Mouse (Mus musculus) right cerebral cortex, postnatal 25 days (tissue): ENCODE results near the gene Arhgap31.
"Not testable (repeated sequence)": the region's sequence is repeated elsewhere in the genome, so short reads cannot be mapped to it uniquely, and the experiment has no call there.

Source experiments
- DNase-seq: peaks from one replicate; pipeline ENCODE4 v3.0.0; 2022

Arhgap31 gene

DNA sequence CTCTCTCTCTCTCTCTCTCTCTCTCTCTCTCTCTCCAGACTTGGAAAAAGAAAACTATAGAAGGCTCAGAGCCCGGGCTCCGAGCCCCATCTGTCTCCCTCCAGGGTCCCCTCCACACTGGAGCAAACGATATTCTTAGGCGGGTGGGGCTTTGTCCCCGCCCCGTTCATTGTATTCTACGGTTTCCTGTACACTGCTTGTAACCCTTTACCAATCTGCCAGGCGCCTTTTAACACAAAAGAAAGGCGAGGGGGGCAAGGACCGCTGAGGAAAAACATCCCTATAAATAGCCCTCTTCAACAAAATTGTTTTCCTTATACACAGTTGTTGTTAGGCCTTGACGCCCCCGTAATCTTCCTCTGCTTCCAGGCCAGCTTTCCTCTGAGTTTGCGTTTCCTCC, 11.9 kb upstream of the Arhgap31 start:
- DNase-seq, result no peak

DNA sequence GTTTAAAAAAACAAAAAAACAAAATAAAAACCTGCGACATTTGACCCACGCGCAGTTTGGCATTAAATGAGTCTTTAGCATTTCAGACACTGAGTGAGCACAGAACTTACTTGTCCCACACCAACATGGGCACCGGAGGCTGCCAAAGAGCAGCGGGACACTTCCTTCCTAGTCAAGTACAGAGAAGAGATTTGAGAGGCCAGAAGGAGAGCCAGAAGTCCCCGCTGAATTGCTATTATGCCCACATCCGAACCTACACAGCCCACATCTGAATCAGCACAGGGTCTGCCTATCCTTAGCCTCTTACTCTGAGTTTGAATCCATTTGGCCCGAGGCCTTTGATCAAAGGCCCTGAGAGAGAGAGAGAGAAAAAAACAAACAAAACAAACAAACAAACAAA, 11.2 kb upstream of the Arhgap31 start:
- no peak for DNase-seq

DNA sequence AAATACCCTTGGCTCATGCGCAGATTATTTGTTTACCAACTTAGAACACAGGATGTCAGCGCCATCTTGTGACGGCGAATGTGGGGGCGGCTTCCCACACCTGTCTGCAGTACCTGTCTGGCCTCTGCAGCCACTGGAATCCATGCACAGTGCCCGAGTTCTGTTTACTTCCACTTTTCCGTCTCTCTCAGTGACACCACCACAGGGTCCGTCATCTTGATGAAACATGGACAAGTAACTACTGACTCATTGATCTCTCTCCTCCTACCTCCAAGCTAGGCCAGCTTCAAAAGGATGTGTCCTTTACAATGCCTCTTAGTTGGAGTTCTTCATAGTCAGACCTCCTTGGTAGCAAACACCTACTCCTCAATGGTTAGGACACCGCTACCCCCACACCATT, 8.3 kb upstream of the Arhgap31 start:
- no peak for DNase-seq

DNA sequence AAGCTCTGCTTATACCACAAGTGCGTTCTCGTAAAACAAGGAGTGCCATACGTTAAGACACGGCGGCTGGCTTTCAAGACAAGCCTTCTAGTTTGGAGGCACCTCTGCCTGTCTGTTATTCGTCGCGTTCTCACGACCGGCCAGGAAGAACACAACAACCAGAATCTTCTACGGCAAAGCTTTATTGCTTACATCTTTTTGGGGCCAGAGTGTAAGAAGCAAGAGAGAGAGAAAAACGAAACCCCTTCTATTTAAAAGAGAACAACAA, 1.1 kb upstream of the Arhgap31 start:
- not testable (repeated sequence) for DNase-seq

DNA sequence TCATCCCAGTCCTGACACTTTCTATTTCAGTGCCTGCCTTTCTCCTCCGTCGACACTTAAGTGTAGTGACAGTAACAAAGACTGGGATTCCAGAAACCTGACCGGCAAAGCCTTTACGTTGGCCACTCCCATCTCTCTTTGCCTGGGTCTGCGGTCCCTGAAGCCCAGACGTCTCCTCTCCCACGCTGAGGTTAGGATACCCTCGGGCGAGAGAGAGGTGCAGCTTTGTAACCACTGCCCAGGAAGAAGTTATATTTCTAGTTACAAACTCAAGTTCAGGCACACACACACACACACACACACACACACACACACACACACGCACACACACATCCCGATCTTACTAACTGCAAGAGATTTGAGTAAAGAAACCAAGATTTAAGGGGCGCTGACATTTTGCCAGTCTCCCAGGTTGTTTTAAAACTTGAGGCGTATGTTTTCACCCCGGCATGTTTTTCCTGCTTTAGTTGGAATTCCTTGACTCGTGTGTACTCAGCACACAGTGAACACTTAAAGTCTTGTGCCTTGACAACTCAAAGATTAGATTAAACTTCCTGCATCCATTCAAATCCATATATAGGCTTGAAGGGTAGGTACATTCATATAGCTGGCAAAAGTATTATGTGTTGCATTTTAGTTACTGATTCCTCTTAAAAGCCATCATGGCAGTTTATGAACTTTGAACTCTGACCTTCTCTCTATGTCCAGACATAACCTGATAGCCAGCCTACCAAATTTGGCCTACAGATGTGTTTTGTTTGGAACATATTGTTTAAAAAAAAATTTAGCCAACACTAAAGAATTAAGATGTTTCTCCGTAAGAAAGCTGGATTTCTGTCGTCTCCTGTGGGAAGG, 557 bp upstream of the Arhgap31 start:
- DNase-seq, result no peak

DNA sequence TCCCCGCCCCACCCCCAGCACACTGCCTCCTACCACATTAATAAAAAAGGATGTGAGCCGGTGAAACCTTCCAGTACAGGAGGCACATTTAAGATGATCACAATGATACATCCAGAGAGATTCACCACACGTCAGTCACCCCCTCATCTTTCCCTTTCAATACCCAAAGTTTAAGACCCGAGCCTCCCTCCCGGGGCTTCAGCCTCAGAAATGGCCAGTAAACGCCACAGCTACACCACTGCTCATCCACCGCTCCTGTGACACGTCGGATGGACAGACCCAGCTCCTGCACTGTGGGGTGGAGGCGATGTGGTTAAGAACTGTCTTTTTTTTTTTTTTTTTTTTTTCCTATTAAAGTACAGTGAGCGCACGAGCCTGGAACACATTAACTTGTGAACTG, 969 bp downstream of the Arhgap31 start:
- DNase-seq, result no peak

DNA sequence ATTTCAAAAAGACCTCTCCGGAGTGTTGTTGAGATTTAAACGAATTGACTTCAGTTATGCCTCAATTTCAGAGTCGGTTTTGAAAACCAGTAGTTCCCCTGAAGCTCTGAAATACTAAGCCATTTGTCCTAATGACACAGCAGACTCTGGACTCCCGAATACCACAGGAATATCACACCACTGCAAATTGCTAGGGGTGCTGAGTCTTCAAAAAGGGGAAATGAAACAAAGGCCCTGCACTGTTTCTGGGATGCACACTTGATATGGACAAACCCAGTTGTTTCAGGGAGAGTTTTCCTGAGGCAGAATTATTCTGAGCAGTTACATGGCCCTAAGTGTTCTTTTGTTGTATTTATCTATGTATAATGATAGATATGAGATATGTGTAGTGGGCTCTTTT, 1.8 kb downstream of the Arhgap31 start:
- no peak for DNase-seq

DNA sequence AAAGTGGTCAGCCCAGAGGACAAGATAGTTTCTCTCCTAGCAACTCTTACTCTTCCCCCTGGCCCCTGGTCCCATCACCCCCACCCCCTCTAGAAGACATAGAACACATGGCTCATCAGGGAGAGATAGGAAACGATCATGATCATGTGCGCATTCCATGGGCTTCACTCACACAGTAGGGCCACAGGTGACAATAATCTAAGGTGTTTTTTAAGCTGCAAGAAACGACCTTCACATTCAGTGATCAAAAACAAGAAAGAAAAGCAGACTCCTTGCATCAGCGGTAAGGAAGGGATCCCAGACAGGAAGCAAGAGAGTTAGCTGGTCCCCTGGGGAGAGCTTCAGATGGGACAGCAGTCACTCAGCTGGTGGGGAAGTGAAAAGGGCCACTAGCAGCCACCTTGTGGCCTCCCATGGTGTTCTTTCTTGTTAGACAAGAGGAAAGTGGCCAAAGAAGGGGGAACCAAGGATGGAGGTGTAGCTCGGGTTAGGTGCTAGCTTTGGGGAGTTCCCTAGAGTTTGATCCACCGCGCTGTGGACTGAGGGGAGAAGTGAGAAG, 4.0 kb downstream of the Arhgap31 start:
- DNase-seq, result no peak

DNA sequence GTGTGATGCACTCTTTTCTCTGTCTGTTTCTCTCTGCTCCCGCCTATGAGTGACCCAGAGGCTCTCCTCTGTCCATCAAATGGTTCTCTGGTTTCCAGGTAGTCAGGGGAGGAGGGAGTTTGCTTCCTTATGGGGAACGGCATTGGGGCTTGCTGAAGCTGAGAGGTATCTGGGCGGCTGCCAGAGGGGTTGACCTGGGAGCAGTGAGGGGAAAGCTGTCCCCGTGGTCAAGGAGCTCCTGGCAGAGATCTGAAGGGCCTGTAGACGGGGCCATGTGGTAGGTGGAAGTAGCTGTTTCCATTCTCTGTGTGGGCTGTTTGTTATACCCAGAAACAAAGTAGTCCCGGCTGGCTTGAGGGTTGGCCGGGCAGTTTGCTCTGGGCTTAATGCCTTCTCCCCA, 6.3 kb downstream of the Arhgap31 start:
- DNase-seq, result no peak

DNA sequence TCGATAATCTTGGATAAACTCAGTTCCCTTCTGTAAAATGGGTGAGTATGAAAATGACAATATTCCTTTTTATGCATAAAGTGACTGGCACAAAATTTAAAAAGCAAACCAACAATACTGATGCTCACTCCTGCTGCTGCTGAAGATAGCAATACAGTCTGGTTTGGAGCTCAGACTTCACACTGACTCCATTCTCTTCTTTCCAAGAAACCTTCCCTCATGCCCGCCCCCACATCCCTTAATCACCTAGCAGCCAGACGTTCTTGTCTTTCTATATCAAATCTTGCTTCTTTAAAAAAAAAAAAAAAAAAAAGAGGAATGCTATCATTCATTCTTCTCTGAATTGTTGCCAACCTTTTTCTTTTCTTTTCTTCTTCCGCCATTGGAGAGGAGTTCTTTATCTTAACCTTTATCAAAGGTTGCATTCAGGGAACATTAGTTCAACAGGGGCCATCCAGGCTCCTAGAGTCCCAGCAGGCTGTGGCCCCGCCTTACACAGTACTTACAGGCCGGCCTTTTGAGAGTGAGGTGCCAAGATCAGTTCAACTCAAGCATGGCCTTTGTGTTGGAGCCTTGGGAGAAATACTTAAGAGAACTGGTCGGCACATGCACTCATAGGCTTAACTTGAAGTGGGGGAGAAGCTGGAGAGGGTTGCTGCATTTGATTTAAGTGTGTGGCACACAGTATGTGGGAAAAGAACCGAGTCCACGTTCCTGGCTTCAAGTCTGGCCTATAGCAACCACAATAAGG, 7.4 kb downstream of the Arhgap31 start:
- no peak for DNase-seq

DNA sequence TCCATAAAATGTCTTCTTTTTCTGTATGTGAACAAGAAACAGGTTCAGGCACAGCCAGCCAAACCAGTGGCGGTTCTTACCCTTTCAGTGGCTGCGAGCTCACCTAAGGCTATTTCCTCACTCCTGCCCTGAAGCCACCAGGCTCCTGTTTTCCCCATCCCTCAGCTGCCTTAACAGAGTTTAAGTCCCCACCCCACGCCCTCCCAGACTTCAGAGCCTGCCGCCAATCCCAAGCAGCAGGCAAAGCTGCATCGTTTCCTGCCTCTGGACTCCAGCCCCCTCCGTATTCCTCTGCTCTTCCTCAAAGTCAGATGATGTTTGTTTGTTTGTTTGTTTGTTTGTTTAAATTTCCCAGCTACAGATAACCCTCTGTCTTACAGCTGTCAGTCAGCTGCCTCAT, 9.6 kb downstream of the Arhgap31 start:
- no peak for DNase-seq

DNA sequence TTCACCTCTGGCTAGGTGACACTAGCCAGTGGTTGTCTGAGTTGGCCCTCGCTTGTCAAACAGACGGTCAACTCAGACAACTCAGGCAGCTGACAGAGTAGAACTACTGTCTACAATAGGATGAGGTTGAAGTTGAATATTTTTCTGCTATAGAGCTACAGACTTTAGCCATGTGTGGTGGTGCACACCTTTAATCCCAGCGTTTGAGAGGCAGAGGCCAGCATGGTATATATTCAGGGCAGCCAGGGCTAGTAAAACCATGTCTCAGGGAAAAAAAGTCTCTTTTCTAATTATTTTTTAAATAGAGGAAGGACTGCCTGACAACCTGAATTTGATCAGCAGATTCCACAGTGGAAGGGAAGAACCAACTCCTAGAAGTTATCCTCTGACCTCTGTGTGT, 10.8 kb downstream of the Arhgap31 start:
- no peak for DNase-seq

DNA sequence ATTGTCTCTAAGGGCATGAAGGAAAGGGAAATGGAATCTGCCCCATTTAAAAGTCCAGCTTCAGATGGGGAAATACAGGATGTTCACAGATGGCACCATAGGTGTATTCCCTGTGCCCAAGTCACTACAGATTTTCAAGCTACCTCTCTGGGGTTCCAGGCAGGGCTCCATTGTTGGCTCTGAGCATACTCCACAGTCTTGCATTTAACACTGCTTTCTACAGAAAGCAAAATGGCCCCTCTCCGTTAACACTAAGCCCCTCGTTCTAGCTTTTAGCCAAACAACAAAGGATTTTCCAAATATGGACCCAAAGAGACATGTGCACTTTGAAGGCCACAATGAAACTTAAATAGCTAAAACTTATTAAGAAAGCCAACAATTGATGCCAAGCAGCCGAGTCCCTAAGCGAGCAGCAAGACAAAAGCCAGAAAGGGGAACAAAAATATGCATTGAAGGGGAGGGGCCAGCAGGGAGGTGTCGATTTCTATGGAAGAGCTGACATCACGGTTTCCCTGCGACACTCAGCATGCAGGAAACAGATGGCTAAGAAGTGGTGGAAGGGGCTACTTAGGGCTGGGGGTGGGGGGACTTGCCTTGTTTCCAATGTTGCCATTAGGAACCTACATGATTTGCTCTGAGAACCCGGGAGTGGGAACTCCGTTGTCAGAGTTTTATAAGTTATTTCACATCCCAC, 11.4 kb downstream of the Arhgap31 start:
- no peak for DNase-seq

DNA sequence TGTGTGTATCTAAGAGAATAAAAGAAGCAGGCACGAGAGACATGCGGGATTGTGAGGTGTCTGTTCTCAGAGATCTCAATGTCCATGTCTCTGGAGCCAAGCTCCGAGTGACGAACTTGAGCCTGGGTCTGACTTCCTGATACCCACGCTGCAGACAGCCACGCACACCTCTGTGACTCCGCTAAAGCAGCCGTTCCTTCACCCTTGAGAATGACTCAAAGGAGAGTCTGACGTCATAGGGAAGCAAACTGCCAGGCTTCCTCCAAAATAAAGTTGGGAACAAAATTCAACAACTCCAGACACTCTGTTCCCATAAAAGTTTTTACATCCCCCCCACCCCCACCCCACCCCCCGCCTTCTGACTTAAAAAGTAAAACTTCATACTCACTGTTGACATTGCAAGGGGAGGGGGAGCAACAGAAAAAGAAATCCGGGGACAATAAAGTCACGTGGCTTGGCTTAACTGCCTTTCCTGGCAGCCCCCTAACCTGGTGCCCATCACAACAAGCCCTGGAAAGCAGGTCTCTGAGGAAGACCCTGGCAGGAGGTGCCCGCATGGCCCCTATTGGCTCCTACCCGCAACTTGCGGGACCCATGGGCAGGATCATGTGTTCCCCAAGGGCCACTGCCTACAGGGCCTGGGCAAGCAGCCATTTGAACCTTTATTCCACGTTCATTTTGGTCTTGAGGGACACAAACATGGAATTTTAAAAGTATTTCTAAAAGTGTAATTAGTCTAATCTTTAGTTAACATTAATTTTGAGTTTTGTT, 12.5 kb downstream of the Arhgap31 start:
- no peak for DNase-seq

DNA sequence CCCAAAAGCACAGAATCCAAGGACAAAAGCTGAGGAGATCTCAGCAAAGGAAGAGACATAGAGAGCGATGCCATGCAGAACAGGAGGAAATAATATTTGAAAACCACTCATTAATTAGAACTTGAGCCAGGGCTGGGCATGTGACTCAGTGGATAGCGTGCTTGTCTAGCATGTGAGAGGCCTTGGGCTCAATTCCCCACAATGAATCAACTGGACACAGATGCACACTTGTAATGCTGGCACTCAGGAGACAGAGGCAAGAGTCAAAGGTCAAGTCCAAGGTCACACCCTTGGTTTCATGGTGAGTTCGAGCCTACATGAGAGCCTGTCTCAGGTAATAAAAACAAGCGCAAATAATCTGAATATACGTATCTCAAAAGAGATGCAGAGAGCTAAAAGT, 15.5 kb downstream of the Arhgap31 start:
- no peak for DNase-seq

DNA sequence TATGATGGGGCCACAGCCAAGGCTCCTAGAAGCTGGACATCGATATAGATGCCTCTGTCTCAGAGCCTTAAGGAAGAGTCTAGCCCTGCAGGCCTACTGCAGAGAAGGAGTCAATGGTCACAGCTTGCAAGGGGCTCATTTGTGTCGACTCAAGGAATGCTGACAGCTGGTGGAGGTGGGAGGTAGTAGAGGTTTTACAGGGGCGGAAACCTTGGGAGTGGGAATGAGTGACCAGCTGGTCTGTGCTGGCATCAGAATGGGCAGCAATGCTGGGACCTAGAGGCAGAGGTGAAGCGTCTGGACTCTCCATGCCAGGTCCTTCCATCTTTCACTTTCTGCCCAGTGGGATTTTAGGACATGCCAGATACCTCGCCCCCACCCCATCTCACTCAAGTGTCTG, 17.5 kb downstream of the Arhgap31 start:
- DNase-seq, result no peak

DNA sequence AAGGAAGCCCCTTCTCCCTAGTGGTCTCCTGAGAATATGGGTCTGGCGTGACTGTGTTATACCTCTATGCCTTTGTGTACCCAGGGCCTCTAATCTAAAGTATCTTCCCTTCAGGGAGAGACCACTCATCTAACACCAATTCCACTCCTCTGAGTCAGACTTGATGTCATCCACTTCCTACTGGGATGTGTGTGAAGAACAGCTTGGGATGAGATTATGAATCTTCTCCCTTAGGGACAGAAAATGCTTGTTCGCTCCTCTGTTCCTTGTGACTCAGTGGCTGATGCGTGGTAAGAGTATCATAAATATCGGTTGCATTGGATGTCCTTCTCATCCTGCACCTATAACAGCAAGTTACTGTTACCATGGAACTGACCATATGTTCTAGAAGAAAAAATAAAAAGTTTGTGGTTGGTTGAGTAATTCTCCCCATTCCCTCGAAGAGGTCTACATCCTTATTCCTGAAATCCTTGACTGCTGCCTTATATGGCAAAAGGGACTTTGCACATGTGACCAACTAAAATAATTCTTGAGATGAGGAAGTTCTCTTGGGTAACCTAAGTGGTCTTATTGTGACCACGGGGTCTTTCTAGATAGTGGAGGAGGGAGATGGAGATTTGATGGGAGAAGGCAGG, 18.1 kb downstream of the Arhgap31 start:
- no peak for DNase-seq

DNA sequence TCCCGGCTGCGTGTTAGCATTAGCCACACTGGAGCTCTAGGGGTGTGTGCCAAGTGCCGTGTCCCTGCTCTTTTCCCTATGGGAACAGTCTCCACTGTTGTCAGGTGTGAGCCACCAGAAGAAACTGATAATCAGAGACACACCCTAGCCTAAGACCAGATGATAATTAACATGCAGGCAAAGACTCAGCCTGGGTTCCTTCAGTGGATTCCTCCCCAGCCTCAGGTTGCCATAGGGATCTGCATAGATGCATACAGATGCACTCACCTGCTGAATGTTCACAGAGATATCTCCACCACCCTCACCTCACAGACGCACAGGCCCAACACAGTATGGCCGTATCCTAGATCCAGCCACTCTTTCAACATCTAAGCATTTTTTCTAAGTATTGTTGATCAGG, 22.6 kb downstream of the Arhgap31 start:
- DNase-seq, result no peak

DNA sequence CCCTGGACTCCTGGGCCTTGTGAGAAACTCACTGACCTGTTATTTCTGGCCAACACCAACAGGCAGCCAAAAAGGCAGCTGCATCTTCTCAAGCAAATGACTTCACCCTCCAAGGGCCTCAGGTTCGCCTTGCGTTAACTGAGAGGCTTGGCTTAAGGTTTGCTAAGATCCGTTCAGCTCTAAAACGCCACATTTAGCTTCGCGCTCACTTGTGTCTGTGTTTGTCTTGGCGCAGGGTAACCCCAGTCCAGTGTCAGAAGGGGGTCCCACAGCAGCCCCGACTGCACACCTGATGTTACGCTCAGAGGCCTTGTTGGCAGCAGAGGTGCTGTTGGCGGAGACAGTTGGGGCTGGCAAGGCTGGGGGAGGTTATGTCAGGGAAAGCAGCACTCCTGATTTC, 23.3 kb downstream of the Arhgap31 start:
- DNase-seq, result no peak

DNA sequence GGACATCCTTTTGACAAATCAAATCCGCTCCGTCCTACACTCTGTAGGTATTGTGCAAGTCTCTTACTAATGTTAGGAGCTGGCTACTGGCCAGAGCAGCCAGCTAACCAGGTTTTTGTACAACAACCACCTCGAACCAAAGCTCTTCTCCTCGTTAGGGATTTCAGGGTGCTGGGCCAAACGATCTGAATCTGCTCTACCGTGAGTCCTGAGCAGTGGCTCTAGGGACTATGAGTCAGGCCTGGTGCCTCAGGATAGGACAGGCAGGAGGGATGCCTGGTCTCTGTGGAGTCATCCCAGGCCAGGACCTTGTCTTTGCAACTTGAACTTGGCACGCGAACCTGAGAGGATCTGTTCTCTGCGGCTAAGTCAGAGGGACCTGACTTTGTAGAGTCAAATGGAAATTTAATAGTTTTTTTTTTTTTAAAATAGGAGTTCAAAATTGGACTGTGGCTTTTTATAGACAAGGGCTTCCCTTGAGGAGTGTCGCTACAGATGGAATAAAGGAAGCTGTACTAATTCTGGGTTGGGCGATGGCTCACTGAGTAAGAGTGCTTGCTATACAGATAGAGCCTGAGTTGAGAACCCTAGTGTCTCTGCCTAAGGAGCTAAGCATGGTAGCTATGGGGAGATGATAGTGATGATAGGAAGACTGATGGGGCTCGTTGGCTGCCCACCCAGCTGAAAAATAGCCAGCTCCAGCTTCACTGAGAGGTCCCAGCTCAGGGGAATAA, 24.4 kb downstream of the Arhgap31 start:
- DNase-seq, result no peak

DNA sequence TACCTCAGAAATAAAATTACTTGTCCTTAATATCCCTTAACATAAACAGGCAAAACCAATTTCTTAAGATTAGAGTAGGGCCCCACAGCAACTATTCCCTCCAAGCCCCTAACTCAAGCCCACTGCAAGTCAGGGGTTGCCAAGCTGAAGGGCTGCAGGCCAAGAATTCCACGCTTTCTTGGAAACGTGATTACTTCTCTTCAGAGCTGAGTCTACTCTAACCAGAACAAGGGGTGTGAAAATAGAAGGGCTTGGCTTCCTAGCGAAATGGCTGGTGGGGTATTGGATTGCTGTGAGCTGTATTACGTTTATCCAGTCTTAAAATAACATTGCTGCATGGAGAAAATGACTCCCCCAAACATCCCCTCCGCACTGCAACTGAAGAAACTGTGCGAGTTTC, 25.4 kb downstream of the Arhgap31 start:
- no peak for DNase-seq

DNA sequence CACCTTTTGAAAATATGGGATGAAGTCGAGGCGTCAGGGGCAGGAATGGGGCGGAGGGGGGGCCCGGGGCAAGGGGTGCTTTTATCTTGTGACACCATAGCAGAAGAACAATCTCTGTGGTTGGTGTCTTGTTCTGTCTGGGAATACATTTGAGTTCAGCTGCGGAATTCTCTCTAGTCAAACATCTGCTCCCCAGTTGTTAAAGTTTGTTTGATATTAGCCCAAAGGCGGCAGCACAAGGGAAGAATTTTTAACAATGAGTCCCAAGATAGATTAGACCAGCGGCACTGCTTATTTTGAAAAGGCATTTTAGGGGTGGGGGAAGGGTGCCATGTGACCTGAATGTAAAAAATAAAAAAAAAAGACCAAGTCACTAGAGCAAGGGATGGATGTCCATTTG, 30.0 kb downstream of the Arhgap31 start:
- DNase-seq, result no peak
